Mouse (Mus musculus): ENCODE data around the gene Acsbg1.

The Acsbg1 gene

GRCm38 (mm10) chr9:54560831-54561601 is 100.7 kb downstream of the Acsbg1 start:
- in situ Hi-C loops (cut with MboI; ENCODE audit: unreplicated experiment in 2 of 2) = no loop called here

GRCm38 (mm10) chr9:54559771-54560471 is 101.7 kb downstream of the Acsbg1 start, which contains the start of gene Cib2:
Gene Cib2, minus strand, starts transcription at chr9:54560218.
- in situ Hi-C loops (cut with MboI; ENCODE audit: unreplicated experiment in 2 of 2) = no loop called here

GRCm38 (mm10) chr9:54558731-54559130 is 102.9 kb downstream of the Acsbg1 start:
- in situ Hi-C loops (cut with MboI; ENCODE audit: unreplicated experiment in 2 of 2) = no loop called here

GRCm38 (mm10) chr9:54555044-54555443 is 106.6 kb downstream of the Acsbg1 start:
- in situ Hi-C loops (cut with MboI; ENCODE audit: unreplicated experiment in 2 of 2) = no loop called here

All from v-Abl transformed pro-B cells (cell line).